Mouse (Mus musculus): ENCODE measurements around the gene Pomt2. TPM values are rescaled to one million over a fixed set of nuclear protein-coding genes. Genes with fewer than 3 reads are reported as not detected.
A peak's percentile ranks its signal among the peaks of the same experiment; 100 is the strongest.

Pomt2 gene
- polyA plus RNA-seq, 1 experiment = 12.9 TPM

- Histone ChIP-seq H3K9me3 (replicated peaks; ENCODE audit: control insufficient read depth, insufficient read depth, low read length, poor library complexity, severe bottlenecking) (no peaks in the 10 kb centered on the region), H3K27me3 (ENCODE audit: control insufficient read depth, insufficient read depth, low read length, poor library complexity, severe bottlenecking) (no peaks in the 10 kb centered on the region), H3K4me1 (ENCODE audit: control insufficient read depth, insufficient read depth, low read length) (no peaks in the 10 kb centered on the region), H3K27ac (ENCODE audit: insufficient read depth, low read length) (no peak overlapping the region), H3K9ac (ENCODE audit: low read depth, poor library complexity, severe bottlenecking) (no peak overlapping the region), H3K36me3 (ENCODE audit: control insufficient read depth, insufficient read depth, low read length, poor library complexity, severe bottlenecking) (no peaks in the 10 kb centered on the region), H3K4me3 (ENCODE audit: low read depth, low read length) (no peak overlapping the region)
- no peak for TF ChIP-seq POLR2A (IDR thresholded peaks at IDR 0.05; ENCODE audit: insufficient read depth, low read length)
- no peak for TF ChIP-seq CTCF (IDR thresholded peaks at IDR 0.05; ENCODE audit: low read depth, low read length)
- TF ChIP-seq EP300 (IDR thresholded peaks at IDR 0.05; ENCODE audit: insufficient read depth, low read depth, low read length) = no peak
Observed at GRCm38 (mm10) chr12:87093671-87094070, 54.1 kb downstream of the Pomt2 start.

- Histone ChIP-seq H3K9ac (ENCODE audit: low read depth, poor library complexity, severe bottlenecking) (no peak overlapping the region), H3K27ac (ENCODE audit: insufficient read depth, low read length) (no peak overlapping the region), H3K27me3 (ENCODE audit: control insufficient read depth, insufficient read depth, low read length, poor library complexity, severe bottlenecking) (no peaks in the 10 kb centered on the region), H3K36me3 (ENCODE audit: control insufficient read depth, insufficient read depth, low read length, poor library complexity, severe bottlenecking) (no peaks in the 10 kb centered on the region), H3K9me3 (replicated peaks; ENCODE audit: control insufficient read depth, insufficient read depth, low read length, poor library complexity, severe bottlenecking) (no peaks in the 10 kb centered on the region), H3K4me1 (ENCODE audit: control insufficient read depth, insufficient read depth, low read length) (no peaks in the 10 kb centered on the region), H3K4me3 (ENCODE audit: low read depth, low read length) (no peak overlapping the region)
- TF ChIP-seq POLR2A (IDR thresholded peaks at IDR 0.05; ENCODE audit: insufficient read depth, low read length) = no peak
- TF ChIP-seq EP300 (IDR thresholded peaks at IDR 0.05; ENCODE audit: insufficient read depth, low read depth, low read length) = no peak
- TF ChIP-seq CTCF (IDR thresholded peaks at IDR 0.05; ENCODE audit: low read depth, low read length) = no peak
Observed at GRCm38 (mm10) chr12:87093249-87093648, 54.5 kb downstream of the Pomt2 start.

- TF ChIP-seq CTCF (IDR thresholded peaks at IDR 0.05; ENCODE audit: low read depth, low read length) (no peak), EP300 (IDR thresholded peaks at IDR 0.05; ENCODE audit: insufficient read depth, low read depth, low read length) (no peak), POLR2A (IDR thresholded peaks at IDR 0.05; ENCODE audit: insufficient read depth, low read length) (no peak)
- Histone ChIP-seq H3K36me3 (ENCODE audit: control insufficient read depth, insufficient read depth, low read length, poor library complexity, severe bottlenecking) (no peaks in the 10 kb centered on the region), H3K27me3 (ENCODE audit: control insufficient read depth, insufficient read depth, low read length, poor library complexity, severe bottlenecking) (no peaks in the 10 kb centered on the region), H3K9me3 (replicated peaks; ENCODE audit: control insufficient read depth, insufficient read depth, low read length, poor library complexity, severe bottlenecking) (no peaks in the 10 kb centered on the region), H3K27ac (ENCODE audit: insufficient read depth, low read length) (no peak overlapping the region), H3K9ac (ENCODE audit: low read depth, poor library complexity, severe bottlenecking) (no peak overlapping the region), H3K4me3 (ENCODE audit: low read depth, low read length) (no peak overlapping the region), H3K4me1 (ENCODE audit: control insufficient read depth, insufficient read depth, low read length) (no peaks in the 10 kb centered on the region)
Observed at GRCm38 (mm10) chr12:87091916-87092315, 55.9 kb downstream of the Pomt2 start.

- no peaks in the 10 kb centered on the region for H3K4me1 ChIP-seq (ENCODE audit: control insufficient read depth, insufficient read depth, low read length)
- H3K4me3 ChIP-seq (ENCODE audit: low read depth, low read length) = no peak overlapping the region
Observed at GRCm38 (mm10) chr12:87089701-87090100, 58.1 kb downstream of the Pomt2 start.

GRCm38 (mm10) chr12:87089255-87089654 is 58.5 kb downstream of the Pomt2 start:
- H3K9me3 ChIP-seq (replicated peaks; ENCODE audit: control insufficient read depth, insufficient read depth, low read length, poor library complexity, severe bottlenecking) = no peaks in the 10 kb centered on the region
- no peak overlapping the region for H3K27ac ChIP-seq (ENCODE audit: insufficient read depth, low read length)
- TF ChIP-seq EP300 (IDR thresholded peaks at IDR 0.05; ENCODE audit: insufficient read depth, low read depth, low read length) (no peak), POLR2A (IDR thresholded peaks at IDR 0.05; ENCODE audit: insufficient read depth, low read length) (no peak), CTCF (IDR thresholded peaks at IDR 0.05; ENCODE audit: low read depth, low read length) (no peak)
- no peaks in the 10 kb centered on the region for H3K4me1 ChIP-seq (ENCODE audit: control insufficient read depth, insufficient read depth, low read length)
- H3K4me3 ChIP-seq (ENCODE audit: low read depth, low read length) = no peak overlapping the region
- H3K9ac ChIP-seq (ENCODE audit: low read depth, poor library complexity, severe bottlenecking) = no peak overlapping the region
- H3K36me3 ChIP-seq (ENCODE audit: control insufficient read depth, insufficient read depth, low read length, poor library complexity, severe bottlenecking) = no peaks in the 10 kb centered on the region
- H3K27me3 ChIP-seq (ENCODE audit: control insufficient read depth, insufficient read depth, low read length, poor library complexity, severe bottlenecking) = no peaks in the 10 kb centered on the region

More at GRCm38 (mm10) chr12:87089701-87090100, 58.1 kb downstream of the Pomt2 start:
- no peak overlapping the region for H3K27ac ChIP-seq (ENCODE audit: insufficient read depth, low read length)
- no peaks in the 10 kb centered on the region for H3K9me3 ChIP-seq (replicated peaks; ENCODE audit: control insufficient read depth, insufficient read depth, low read length, poor library complexity, severe bottlenecking)
- no peak for TF ChIP-seq POLR2A (IDR thresholded peaks at IDR 0.05; ENCODE audit: insufficient read depth, low read length)
- no peak for TF ChIP-seq CTCF (IDR thresholded peaks at IDR 0.05; ENCODE audit: low read depth, low read length)
- no peak for TF ChIP-seq EP300 (IDR thresholded peaks at IDR 0.05; ENCODE audit: insufficient read depth, low read depth, low read length)
- H3K27me3 ChIP-seq (ENCODE audit: control insufficient read depth, insufficient read depth, low read length, poor library complexity, severe bottlenecking) = no peaks in the 10 kb centered on the region
- H3K9ac ChIP-seq (ENCODE audit: low read depth, poor library complexity, severe bottlenecking) = no peak overlapping the region
- H3K36me3 ChIP-seq (ENCODE audit: control insufficient read depth, insufficient read depth, low read length, poor library complexity, severe bottlenecking) = no peaks in the 10 kb centered on the region

- Histone ChIP-seq H3K9me3 (replicated peaks; ENCODE audit: control insufficient read depth, insufficient read depth, low read length, poor library complexity, severe bottlenecking) (no peaks in the 10 kb centered on the region), H3K27ac (ENCODE audit: insufficient read depth, low read length) (no peak overlapping the region), H3K9ac (ENCODE audit: low read depth, poor library complexity, severe bottlenecking) (no peak overlapping the region), H3K27me3 (ENCODE audit: control insufficient read depth, insufficient read depth, low read length, poor library complexity, severe bottlenecking) (no peaks in the 10 kb centered on the region), H3K4me3 (ENCODE audit: low read depth, low read length) (no peak overlapping the region), H3K36me3 (ENCODE audit: control insufficient read depth, insufficient read depth, low read length, poor library complexity, severe bottlenecking) (no peaks in the 10 kb centered on the region), H3K4me1 (ENCODE audit: control insufficient read depth, insufficient read depth, low read length) (no peaks in the 10 kb centered on the region)
- peak; percentile 26 for TF ChIP-seq CTCF (IDR thresholded peaks at IDR 0.05; ENCODE audit: low read depth, low read length)
- no peak for TF ChIP-seq EP300 (IDR thresholded peaks at IDR 0.05; ENCODE audit: insufficient read depth, low read depth, low read length)
- no peak for TF ChIP-seq POLR2A (IDR thresholded peaks at IDR 0.05; ENCODE audit: insufficient read depth, low read length)
Observed at GRCm38 (mm10) chr12:87088331-87088730, 59.4 kb downstream of the Pomt2 start.

All from ES-Bruce4 (cell line).